Mouse (Mus musculus): ENCODE results near the gene Cd300ld4.
"Not testable (repeated sequence)": the region's sequence is repeated elsewhere in the genome, so short reads cannot be mapped to it uniquely, and the experiment has no call there.

Gene Cd300ld4

DNA sequence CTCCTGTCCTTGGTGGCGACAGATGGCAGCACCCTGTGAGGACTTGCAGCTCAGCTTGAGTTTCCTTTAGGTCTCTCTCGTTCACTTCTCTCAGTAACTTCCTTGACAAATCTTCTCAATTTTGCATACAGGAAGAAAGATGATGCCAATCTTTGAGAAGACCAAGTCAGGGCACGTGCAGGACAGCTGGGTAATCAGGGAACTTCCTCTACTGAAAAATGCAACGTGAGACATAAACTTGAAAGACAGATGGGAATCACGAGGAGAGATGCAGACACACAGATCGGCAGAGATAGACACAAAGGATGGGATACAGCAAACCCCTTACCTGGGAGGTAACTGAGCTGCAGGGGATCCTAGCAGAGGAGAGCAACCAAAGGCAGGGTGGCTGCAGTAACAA, at the start of gene Cd300ld4:
TSS of gene Cd300ld4 (minus strand) at position 101 of the 400 bp plus-strand sequence.
- not testable (repeated sequence) for DNase-seq

DNA sequence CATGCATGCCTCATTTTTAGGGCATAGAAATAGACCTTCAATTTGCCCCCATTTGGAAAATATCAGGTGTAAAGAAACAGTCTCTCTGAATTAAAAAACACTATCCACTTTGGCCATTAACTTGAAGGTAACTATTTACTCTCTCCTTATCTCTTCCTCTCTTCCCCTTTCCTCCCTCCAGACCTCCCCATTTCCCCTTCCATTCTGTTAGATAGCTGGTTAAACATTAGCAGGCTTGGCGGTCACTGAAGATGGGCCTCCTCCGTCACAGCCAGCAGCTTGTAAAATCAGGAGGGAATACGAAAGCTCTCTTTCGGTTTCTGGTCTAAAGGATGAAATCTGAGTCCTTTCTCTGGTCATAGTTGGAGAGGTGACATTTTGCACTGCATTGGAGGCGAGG, 49.0 kb upstream of the Cd300ld4 start:
- no peak for DNase-seq

DNA sequence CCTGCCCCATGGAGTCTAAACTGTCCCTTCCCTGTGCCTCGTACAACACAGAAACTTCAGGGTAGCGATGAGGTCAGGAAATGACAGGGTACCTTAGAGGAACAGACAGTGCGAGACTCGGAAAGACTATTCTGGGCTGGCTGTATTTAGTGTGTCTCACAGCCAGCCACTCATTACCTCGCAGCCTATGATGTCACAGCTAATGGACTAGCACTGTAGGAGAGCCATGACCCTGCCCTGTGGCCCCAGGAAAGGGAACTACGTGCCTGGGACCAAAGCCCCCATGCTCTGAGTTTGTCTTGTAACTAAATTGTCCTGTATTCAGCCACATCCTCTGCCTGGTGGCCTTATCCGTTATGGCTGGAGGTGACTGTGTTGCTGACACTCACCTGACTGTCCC, 48.6 kb upstream of the Cd300ld4 start:
- no peak for DNase-seq

DNA sequence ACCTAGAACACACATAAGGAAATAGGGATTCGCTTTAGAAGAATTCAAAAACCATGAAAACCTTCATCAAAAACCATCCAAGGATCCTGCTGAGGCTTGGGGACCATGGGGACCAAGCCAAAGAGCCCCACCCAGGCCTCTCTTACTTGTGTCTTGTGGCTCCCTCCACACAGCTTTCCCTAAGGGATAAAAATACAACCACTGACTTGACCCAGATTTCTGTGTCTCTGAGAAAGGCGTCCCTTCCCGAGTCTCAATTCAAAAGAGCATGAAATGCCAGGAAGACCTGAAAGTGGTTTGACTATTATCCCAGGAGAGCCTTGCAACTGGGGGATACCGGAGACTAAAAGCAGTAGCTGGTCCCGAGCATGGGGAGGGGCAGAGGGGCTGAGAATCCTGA, 46.2 kb upstream of the Cd300ld4 start:
- no peak for DNase-seq

DNA sequence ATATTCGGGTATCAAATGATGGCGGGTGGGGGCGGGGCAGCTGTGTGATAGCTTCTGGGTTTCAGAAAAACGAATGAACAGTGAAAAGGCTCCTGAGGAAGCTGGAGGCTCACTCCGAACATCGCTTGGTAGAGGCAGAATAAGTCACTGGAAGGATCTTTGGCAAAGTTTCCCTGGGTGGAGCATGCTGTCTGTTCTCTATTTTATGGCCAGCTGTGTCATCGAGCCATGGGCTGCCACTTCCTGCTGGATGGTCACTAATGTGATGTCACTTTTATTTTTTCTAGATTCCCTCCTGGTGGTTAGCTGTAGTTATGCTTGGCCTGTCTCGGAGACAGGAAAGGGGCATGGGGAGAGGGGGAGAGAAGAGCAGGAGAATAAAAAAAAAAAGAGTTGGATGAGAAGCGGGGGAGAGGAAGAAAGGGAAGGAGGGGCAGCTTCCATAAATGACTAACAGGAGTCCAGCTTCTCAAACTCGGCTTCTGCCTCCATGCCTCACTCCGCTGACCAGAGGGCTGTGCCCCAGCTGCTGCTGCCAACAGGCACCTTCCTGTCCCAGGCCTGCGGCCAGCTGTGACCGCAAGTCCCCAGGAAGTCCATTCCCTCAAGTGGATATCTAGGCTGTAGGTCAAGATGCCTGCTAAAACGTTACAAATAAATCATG, 45.0 kb upstream of the Cd300ld4 start:
- no peak for DNase-seq

DNA sequence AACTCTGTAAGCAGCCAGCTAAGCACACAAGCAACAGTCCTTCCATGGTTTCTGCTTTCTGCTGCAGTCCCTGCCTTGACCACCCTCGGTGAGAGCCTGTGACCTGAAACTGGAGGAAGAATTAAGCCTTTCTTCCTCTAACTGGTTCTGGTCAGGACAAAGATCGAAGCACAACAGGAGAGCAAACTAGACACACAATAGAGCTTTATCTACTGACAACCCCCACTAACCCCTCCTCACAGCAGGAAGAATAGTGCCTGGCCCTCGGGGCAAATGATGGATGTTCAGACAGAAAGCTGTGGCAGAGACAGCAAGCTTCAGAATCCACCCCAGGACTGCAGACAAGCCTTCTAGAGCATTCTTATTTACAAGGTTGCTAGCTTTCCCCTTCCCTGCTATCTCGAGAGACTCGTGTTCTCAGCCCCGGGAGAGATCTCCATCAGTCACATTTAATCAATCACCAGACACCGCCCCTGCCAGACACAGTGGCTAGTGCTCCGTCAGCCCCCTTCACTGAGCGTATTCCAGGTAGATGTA, 44.3 kb upstream of the Cd300ld4 start:
- DNase-seq = no peak

DNA sequence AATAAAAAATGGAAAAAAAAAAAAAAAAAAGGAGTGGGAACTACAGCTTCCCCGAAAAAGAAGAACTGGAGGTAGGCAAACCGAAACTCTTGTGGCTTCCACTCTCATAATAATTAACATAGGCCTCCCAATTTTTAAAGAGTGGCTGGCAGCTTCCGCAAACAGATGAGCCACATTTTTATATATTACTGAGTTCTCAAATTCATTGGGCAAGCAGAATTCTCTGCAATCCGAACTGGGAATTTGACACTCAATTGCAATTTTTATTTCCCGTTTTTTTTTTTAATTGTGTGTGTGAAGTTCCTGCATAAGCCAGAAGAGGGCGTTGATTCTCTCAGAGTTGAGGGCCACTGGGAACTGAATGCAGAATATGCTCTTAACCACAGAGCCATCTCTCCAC, 40.0 kb upstream of the Cd300ld4 start:
- DNase-seq = no peak

DNA sequence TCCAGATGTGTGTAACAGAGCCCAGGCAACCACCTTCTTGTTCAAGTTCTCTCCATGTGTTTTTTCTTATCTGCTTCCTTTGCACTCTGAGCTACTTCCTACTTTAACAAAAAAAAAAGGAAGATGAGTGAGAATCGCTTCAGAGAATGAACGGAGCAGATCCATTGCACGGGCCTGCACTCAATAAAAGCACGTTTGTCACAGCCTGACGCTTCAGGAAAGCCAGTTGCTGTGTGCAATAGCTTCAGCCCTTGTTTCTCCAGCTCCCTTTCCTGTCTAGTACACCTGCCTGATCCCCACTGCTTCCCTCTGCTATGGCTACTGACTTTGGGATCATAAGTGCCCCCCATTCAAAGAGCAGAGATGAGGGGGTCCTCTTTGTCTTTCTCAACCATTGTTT, 35.3 kb upstream of the Cd300ld4 start, which contains the start of gene Cd300e:
TSS of gene Cd300e (minus strand) at position 101 of the 400 bp plus-strand sequence.
- DNase-seq = no peak

DNA sequence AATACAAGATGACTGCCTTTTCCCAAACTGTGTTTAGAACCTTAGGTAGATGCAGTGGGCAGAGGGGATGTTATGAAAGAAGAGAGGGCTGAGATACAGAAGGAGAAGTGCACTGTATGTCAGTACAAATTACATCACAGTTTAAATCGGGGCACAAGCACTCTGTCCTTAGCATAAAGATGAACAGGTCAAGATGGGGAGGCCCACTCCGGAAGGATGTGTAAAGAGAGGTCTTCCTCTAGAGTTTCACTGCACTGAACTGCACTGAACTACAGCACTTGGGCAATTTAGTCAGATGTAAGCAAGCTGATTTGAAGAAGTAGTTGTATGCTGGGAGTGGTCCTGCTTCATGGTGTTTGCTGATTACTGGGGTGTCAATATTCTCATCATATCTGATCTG, 33.0 kb upstream of the Cd300ld4 start:
- no peak for DNase-seq

DNA sequence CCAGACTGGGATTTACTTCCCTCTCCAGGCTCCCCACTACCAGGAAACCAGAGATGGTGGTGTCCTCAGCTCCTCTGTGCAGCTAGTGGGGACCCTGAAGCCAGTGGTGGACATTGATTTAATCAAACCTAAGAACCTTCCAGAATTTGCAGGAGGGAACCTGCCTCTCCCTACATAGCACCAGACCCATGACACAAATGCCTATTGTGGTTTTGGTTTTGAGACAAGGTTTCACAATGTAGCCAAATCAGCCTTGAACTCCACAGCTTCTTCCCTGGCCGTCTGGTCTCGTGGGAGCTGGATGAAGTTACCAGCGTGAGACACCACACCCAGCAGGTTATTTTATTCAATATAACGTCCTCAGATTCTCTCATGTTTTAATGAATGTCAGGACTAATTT, 31.9 kb upstream of the Cd300ld4 start:
- no peak for DNase-seq

DNA sequence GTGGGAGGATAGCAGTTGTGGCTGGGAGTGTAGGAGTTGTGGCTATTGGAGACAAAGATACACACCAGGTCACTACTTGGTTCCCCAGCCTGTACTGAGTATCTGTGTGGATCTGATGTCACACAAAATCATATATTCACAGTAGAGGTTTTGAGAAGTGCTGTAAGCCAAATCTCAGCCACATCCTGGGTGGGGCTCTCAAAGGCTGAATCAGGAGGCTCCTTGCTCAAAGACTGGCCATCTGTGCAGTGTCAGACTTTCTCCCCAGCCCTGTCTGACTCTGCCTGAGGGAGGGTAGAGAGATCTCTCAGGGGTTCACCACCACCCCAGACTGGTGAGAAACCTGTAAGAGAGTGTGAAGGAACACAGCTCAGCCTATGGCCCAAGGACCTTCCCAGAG, 27.7 kb upstream of the Cd300ld4 start:
- no peak for DNase-seq

DNA sequence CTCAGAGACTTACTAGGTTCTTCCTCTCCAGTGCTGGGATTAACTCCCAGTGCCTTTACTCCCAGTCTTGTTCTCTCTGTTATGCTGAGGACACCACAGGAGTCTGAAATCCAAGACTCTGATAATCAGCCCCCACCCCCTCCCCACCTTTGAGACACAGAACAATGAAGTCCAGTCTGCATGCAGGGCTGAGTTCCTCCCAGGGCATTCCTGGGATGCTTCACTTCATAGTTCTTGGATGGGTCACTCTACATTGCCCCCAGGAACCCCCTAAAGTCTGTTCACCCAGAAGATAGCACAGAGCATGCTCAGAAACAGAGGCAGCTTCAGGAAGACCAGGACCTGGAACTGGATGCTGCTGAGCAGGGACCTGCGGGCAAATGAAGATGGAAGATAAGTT, 26.2 kb upstream of the Cd300ld4 start:
- no peak for DNase-seq

DNA sequence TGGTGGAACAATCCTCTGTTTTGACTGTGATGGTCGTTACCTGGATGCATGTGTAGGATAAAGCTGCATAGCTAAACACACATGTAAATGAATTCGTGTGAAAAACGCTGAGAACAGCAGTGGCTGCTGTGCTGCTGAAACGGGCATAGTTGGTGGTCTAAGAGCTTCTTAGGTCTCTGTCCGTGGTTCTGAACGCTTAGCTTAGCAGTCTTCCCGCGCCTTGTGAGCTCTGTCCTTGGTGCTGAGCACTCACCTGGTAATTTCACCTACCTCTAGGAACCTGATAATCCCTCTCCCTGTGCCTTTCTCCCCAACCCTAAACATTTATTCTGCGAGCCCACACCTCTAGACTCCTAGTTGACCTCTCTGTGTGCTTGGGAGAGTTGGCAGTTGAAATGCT, 25.4 kb upstream of the Cd300ld4 start:
- no peak for DNase-seq

DNA sequence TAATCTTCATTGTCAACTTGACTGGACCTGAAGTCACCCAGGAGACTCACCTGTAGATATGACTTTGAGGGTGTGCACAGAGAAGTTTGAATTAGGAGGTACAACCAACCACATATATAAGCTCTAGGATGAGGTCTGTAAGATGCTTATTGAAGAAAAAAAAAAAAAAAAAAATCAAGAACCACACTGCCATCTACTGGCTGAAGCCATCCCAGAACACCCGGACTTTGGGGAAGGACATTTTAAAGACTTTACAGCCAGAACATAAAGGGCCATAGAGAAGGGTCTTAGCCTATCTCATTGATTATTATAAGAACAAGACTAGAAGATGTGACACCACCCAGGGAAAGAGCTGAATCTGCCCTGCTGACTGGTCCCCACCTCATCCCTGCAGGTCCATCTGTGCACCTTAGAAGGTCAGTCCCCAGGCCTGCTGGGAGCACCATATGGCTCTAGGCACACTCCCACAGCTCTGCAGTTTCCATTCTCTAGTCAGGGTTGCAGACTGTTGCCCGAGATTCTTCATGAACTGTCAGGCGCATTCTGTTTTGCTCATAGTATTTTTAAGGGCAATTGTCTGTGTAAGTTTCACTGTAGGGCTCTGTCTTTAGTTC, 22.6 kb upstream of the Cd300ld4 start:
- no peak for DNase-seq

DNA sequence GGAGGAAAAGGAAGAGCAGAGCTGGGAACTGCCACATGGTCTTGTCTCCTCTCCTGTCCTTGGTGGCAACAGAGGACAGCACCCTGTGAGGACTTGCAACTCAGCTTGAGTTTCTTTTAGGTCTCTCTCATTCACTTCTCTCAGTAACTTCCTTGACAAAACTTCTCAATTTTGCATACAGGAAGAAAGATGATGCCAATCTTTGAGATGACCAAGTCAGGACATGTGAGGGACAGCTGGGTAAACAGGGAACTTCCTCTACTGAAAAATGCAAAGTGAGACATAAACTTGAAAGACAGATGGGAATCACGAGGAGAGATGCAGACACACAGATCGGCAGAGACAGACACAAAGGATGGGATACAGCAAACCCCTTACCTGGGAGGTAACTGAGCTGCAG, 21.4 kb upstream of the Cd300ld4 start, which contains the start of gene Cd300ld3:
TSS of gene Cd300ld3 (minus strand) at position 151 of the 400 bp plus-strand sequence.
- DNase-seq = no peak

DNA sequence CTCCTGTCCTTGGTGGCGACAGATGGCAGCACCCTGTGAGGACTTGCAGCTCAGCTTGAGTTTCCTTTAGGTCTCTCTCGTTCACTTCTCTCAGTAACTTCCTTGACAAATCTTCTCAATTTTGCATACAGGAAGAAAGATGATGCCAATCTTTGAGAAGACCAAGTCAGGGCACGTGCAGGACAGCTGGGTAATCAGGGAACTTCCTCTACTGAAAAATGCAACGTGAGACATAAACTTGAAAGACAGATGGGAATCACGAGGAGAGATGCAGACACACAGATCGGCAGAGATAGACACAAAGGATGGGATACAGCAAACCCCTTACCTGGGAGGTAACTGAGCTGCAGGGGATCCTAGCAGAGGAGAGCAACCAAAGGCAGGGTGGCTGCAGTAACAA, 10.9 kb upstream of the Cd300ld4 start, which contains the start of gene Cd300ld5:
TSS of gene Cd300ld5 (minus strand) at position 101 of the 400 bp plus-strand sequence.
- not testable (repeated sequence) for DNase-seq

DNA sequence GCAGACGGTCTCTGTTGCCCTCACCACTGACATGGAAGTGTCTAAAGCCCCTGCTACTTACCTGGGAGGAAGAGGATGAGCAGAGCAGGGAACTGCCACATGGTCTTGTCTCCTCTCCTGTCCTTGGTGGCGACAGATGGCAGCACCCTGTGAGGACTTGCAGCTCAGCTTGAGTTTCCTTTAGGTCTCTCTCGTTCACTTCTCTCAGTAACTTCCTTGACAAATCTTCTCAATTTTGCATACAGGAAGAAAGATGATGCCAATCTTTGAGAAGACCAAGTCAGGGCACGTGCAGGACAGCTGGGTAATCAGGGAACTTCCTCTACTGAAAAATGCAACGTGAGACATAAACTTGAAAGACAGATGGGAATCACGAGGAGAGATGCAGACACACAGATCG, 10.7 kb downstream of the Cd300ld4 start, which contains the start of gene Cd300ld2:
TSS of gene Cd300ld2 (minus strand) at position 101 of the 400 bp plus-strand sequence.
- DNase-seq = not testable (repeated sequence)

DNA sequence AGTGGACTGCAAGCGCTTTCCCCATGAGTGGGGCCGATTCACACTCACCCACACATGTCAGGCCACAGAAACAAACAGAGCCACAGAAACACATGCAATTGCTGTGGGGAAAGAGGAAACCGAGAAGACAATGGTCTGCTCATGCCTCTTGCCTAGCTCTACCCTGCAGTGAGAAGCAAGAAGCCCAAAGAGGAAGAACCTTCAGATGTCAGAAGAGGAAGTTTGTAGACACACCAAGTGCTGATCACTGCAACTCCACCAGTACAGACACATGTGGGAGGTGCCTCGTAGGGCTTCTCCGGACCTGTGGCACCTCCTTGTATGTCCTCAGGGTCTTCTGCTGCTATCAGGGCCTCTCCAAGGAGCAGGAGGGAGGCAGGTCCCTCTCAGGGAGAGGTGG, 22.7 kb downstream of the Cd300ld4 start:
- DNase-seq = no peak

DNA sequence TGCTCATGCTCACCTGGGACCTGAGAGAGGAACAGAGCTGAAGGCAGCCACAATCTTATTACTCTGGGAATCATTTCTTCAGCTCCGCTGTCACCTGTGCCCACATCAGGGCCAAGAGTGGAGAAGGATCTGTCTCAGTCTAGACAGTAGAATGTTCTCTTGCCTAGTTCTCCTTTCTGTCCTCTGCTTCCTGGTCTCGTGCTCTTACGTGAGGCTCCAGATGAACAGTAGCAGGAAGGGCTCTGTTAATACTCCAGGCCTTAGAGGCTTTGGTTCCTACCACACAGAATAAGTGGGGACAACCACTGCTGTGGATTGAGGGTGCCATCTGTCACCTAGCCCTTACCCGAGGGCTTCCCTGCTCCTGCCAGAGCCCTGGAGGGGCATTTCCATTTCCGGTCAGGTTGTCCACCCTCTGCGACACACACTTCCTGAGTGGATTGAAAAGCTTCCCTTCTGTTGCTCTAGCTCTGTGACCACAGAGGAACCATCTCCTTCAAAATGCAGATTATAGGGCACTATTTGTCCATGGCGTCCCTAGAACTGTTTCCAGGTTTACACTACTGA, 25.3 kb downstream of the Cd300ld4 start, which contains the start of gene Cd300c2:
TSS of gene Cd300c2 (minus strand) at position 407 of the 567 bp plus-strand sequence.
- DNase-seq = no peak

DNA sequence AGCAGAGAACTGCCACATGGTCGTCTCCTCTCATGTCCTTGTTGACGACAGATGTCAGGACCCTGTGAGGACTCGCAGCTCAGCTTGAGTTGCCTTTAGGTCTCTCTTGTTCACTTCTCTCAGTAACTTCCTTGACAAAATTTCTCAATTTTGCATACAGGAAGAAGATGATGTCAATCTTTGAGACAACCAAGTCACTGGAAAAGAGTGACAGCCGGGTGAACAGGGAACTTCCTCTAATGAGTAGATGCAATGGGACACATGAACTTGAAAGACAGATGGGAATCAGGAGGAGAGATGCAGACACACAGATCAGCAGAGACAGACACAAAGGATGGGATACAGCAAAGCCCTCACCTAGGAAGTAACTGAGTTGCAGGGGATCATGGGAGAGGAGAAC, 37.0 kb downstream of the Cd300ld4 start, which contains the start of gene Cd300ld:
TSS of gene Cd300ld (minus strand) at position 130 of the 400 bp plus-strand sequence.
- no peak for DNase-seq

DNA sequence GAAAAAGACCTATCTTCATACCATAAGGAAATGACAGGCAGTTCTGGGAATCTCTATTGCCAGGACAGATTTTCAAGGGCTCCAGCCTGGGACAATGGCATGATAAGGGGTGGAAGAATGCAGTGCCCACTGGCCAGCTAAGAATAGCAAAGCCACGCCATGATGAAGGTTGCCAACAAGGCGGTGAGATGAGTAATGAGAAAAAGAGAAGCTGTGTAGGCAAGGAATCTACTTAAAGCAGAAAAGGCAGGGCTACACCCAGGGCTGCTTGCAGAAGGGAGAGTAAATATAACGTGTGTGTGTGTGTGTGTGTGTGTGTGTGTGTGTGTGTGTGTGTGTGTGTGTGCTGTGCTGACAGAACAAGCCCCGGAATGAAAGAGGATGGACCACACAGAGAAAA, 44.9 kb downstream of the Cd300ld4 start:
- DNase-seq = no peak

DNA sequence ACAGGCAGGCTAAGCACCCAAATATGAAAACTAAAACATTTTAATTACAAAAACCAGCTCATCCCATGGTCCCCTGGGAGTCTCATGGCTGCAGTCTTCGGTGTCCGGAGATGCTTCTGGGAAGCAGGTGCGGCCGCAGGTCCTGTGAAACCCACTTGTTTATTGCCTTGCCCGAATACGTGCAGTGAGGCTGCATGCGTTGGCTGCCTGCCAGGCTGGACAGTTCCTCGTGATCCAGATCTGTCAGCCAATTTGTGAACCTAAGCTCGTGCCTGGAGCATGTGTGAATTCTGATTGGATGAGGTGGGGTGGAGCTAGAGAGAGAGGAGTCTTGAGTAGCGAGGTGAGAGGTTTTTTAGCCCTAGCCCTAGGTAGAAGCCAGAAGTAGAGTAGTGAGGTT, 54.1 kb downstream of the Cd300ld4 start:
- DNase-seq = no peak
